Mouse (Mus musculus) Muller cell, postnatal 12 days (primary cell): ENCODE measurements around the gene Adat3.

Experiments
- DNase-seq: peaks from one replicate; pipeline ENCODE4 v3.0.0-alpha.2; 2015; ENCODE audit errors: inconsistent ontology term

Gene Adat3

GRCm38 (mm10) chr10:80602698-80603325 is at the start of gene Adat3, which contains the start of gene Scamp4:
TSS of gene Adat3 (plus strand) at chr10:80602880.
TSS of gene Scamp4 (plus strand) at chr10:80602872.
- DNase-seq = peak; percentile 98

- no peak for DNase-seq
Observed at GRCm38 (mm10) chr10:80553575-80553974, 49.1 kb upstream of the Adat3 start.

GRCm38 (mm10) chr10:80553997-80554396 is 48.7 kb upstream of the Adat3 start:
- no peak for DNase-seq

GRCm38 (mm10) chr10:80557346-80557965 is 45.2 kb upstream of the Adat3 start:
- peak; percentile 60 for DNase-seq

- DNase-seq = no peak
Observed at GRCm38 (mm10) chr10:80559431-80559830, 43.2 kb upstream of the Adat3 start.

GRCm38 (mm10) chr10:80560621-80561020 is 42.1 kb upstream of the Adat3 start:
- no peak for DNase-seq

GRCm38 (mm10) chr10:80561116-80561944 is 41.4 kb upstream of the Adat3 start, which contains the start of gene Rexo1:
TSS of gene Rexo1 (minus strand) at chr10:80561560.
- peak; percentile 97 for DNase-seq

GRCm38 (mm10) chr10:80566375-80567092 is 36.1 kb upstream of the Adat3 start:
- DNase-seq = peak; percentile 68

GRCm38 (mm10) chr10:80568876-80569275 is 33.8 kb upstream of the Adat3 start:
- no peak for DNase-seq

- no peak for DNase-seq
Observed at GRCm38 (mm10) chr10:80569664-80570066, 33.0 kb upstream of the Adat3 start.

- no peak for DNase-seq
Observed at GRCm38 (mm10) chr10:80570419-80570818, 32.3 kb upstream of the Adat3 start.

- no peak for DNase-seq
Observed at GRCm38 (mm10) chr10:80570871-80571836, 31.5 kb upstream of the Adat3 start.

GRCm38 (mm10) chr10:80572477-80572876 is 30.2 kb upstream of the Adat3 start:
- DNase-seq = no peak

- DNase-seq = no peak
Observed at GRCm38 (mm10) chr10:80573944-80574343, 28.7 kb upstream of the Adat3 start.

GRCm38 (mm10) chr10:80574896-80575295 is 27.8 kb upstream of the Adat3 start:
- no peak for DNase-seq

- no peak for DNase-seq
Observed at GRCm38 (mm10) chr10:80575925-80576324, 26.8 kb upstream of the Adat3 start.

GRCm38 (mm10) chr10:80576351-80577194 is 26.1 kb upstream of the Adat3 start:
- peak; percentile 79 for DNase-seq

GRCm38 (mm10) chr10:80577195-80578130 is 25.2 kb upstream of the Adat3 start, which contains the start of gene Klf16:
TSS of gene Klf16 (minus strand) at chr10:80577321.
- DNase-seq = peak; percentile 99
